Comparison of ENCODE assay signal across 8 mouse cellular contexts in the genomic region with DNA sequence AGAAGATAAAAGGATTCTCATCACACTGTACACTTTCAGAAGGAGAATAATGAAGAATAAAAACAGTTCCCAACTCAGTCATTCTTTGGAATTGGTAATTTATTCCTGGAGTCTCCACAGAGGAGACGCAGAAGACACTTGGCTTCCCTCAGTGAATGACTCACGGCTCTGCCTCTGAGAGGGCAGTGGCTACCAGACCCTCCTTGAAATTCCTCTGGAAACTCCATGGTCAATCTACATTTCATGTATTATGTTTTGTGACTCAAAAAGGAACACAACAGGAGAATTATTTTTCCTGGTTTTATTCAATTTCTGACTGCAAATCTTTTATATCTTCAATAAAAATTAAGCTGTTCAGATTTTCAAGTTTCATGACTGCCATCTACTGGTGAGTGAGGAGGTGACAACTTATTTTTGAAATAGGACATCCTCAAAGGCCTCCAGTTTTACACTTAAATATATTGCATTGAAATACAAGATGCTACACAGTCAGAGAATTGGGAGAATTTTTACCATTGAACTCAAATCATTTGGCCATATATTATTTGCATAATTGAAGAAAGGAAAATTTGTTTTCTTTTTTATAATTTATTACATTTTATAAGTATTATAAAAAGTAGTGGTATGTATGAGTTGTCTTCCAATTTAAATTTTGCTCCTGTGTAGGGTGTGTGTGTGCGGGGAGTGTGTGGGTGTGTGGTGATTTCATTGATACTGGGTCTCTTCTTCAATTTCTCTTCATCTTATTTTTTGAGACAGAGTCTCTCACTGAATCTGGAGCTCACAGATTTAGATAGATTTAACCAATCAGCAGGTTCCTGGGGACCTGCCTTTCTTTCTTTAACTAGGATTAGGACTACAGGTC.
A peak's percentile ranks its signal among the peaks of the same experiment; 100 is the strongest.
DNase-seq lines count a peak whose midpoint lies in the region; ATAC-seq and TF ChIP-seq lines count a peak whose summit lies in the region.

No protein-coding gene starts in this region.

- no peaks in the 10 kb centered on the region for H3K9me3 ChIP-seq in kidney, postnatal 0 days (replicated peaks; ENCODE audit: low read length)
- H3K9me3 ChIP-seq in kidney, embryonic 16.5 days (ENCODE audit: low read length) = peaks cover 3% of the 10 kb centered on the region; the same call in 1 of the 2 replicates

- H3K4me2 ChIP-seq in kidney, postnatal 0 days (ENCODE audit: low read length) = no peak overlapping the region
- no peak overlapping the region for H3K4me2 ChIP-seq in kidney, embryonic 16.5 days (replicated peaks; ENCODE audit: low read depth, low read length)

- 51% methylated on average over 3 of the region's 3 CpGs for WGBS in kidney, postnatal 0 days
- 60% methylated on average over 3 of the region's 3 CpGs for WGBS in kidney, embryonic 16.5 days

- no peaks in the 10 kb centered on the region for H3K27me3 ChIP-seq in kidney, postnatal 0 days (ENCODE audit: insufficient read depth, low read length)
- no peaks in the 10 kb centered on the region for H3K27me3 ChIP-seq in kidney, embryonic 16.5 days (ENCODE audit: insufficient read depth, low read length)

- no peak overlapping the region for H3K27ac ChIP-seq in kidney, postnatal 0 days
- no peak overlapping the region for H3K27ac ChIP-seq in kidney, embryonic 16.5 days (ENCODE audit: low read length)

- H3K9ac ChIP-seq in kidney, postnatal 0 days (ENCODE audit: low read depth, low read length) = no peak overlapping the region
- no peak overlapping the region for H3K9ac ChIP-seq in kidney, embryonic 16.5 days (replicated peaks; ENCODE audit: low read length)

- no peaks in the 10 kb centered on the region for H3K4me1 ChIP-seq in kidney, postnatal 0 days (replicated peaks; ENCODE audit: insufficient read depth, low read length)
- no peaks in the 10 kb centered on the region for H3K4me1 ChIP-seq in kidney, embryonic 16.5 days (ENCODE audit: insufficient read depth, low read length)

- H3K4me3 ChIP-seq in kidney, postnatal 0 days (replicated peaks; ENCODE audit: low read depth, low read length) = no peak overlapping the region
- no peak overlapping the region for H3K4me3 ChIP-seq in kidney, embryonic 16.5 days (ENCODE audit: low read length)

- no peaks in the 10 kb centered on the region for H3K36me3 ChIP-seq in kidney, postnatal 0 days (ENCODE audit: insufficient read depth, low read length)
- no peaks in the 10 kb centered on the region for H3K36me3 ChIP-seq in kidney, embryonic 16.5 days (ENCODE audit: insufficient read depth, low read length)

- TF ChIP-seq CTCF in kidney, postnatal 0 days (IDR thresholded peaks at IDR 0.05; ENCODE audit: low read depth) = peak; percentile 78

- 0 out of 2 replicates have a peak, but pooled peaks have one; percentile 40 for ATAC-seq in kidney, postnatal 0 days (replicated peaks; ENCODE audit: low FRiP score, low read depth)
- ATAC-seq in kidney, embryonic 16.5 days (ENCODE audit: low FRiP score, low TSS enrichment) = no peak

- peak; percentile 71 for DNase-seq in kidney, postnatal 0 days (ENCODE audit: low spot score)
- peak; percentile 17 for DNase-seq in ES-CJ7 (ENCODE audit: low read depth, low spot score)
- DNase-seq in c-Kit-positive CD71-negative TER-119-negative erythroid progenitor cells, embryonic 14.5 days (ENCODE audit: low read depth) = peak; percentile 23
- DNase-seq in lung, postnatal 25 days (ENCODE audit: low spot score) = peak; percentile 36
- DNase-seq in adrenal gland, postnatal 10 days = no peak
- no peak for DNase-seq in natural killer cell, adult 2 months (ENCODE audit: low spot score in 2 of 2)
- no peak for DNase-seq in ovary, postnatal 36 days (ENCODE audit: low spot score)

Comparison
In these comparisons a context has a peak if more than half of its experiments do, and no peak if none do; other contexts are left out.
1. DNase-seq: peak in kidney, postnatal 0 days (single experiment), ES-CJ7 (single experiment), c-Kit-positive CD71-negative TER-119-negative erythroid progenitor cells, embryonic 14.5 days (single experiment) and lung, postnatal 25 days (single experiment); none in adrenal gland, postnatal 10 days (single experiment), natural killer cell, adult 2 months (0 of 2) and ovary, postnatal 36 days (single experiment).